Mouse (Mus musculus) midbrain, postnatal 0 days (tissue): ENCODE measurements around the gene Slc44a1. TPM values are rescaled to one million over a fixed set of nuclear protein-coding genes. Genes with fewer than 3 reads are reported as not detected.

Experiments used
- ATAC-seq: fragments of 200-750 bp; cut with Nextera tagmentation; 2 replicates; pipeline ENCODE4 v1.8.0; 2017; ENCODE audit warnings: moderate number of reproducible peaks, mild to moderate bottlenecking, moderate TSS enrichment, moderate library complexity; ENCODE audit not compliant: low FRiP score
- DNase-seq: peaks from one replicate; pipeline ENCODE4 v3.0.0-alpha.2; 2015; ENCODE audit warnings: low spot score
- H3K27ac ChIP-seq: fragments of 300-500 bp; sonication (generic); 2 replicates; pipeline ENCODE4 v1.5.1; 2014; ENCODE audit warnings: low read depth, mild to moderate bottlenecking, low read length, mixed read lengths
- H3K27me3 ChIP-seq: fragments of 300-500 bp; sonication (generic); 2 replicates; pipeline ENCODE4 v1.6.1; 2014; ENCODE audit warnings: low read length, control low read depth, mixed read lengths; ENCODE audit not compliant: insufficient read depth
- H3K36me3 ChIP-seq: fragments of 300-500 bp; sonication (generic); 2 replicates; pipeline ENCODE4 v1.6.1; 2014; ENCODE audit warnings: low read length, control low read depth, mixed read lengths; ENCODE audit not compliant: insufficient read depth
- H3K4me1 ChIP-seq: fragments of 300-500 bp; sonication (generic); 2 replicates; pipeline ENCODE4 v1.6.1; 2014; ENCODE audit warnings: mild to moderate bottlenecking, control low read depth, antibody characterized with exemption, low read length, mixed read lengths; ENCODE audit not compliant: insufficient read depth
- H3K4me2 ChIP-seq: fragments of 300-500 bp; sonication (generic); 2 replicates; pipeline ENCODE4 v1.6.1; 2014; ENCODE audit warnings: low read depth, mild to moderate bottlenecking, low read length, mixed read lengths; ENCODE audit not compliant: poor library complexity, severe bottlenecking
- H3K4me3 ChIP-seq: fragments of 300-500 bp; sonication (generic); 2 replicates; pipeline ENCODE4 v1.5.1; 2014; ENCODE audit warnings: low read depth, mild to moderate bottlenecking, low read length, moderate library complexity
- H3K9ac ChIP-seq: fragments of 300-500 bp; sonication (generic); replicated peaks from 2 replicates; pipeline ENCODE4 v1.6.1; 2014; ENCODE audit warnings: mild to moderate bottlenecking, low read length, moderate library complexity, mixed read lengths; ENCODE audit not compliant: poor library complexity, severe bottlenecking
- H3K9me3 ChIP-seq: fragments of 300-500 bp; sonication (generic); 2 replicates; pipeline ENCODE4 v1.6.1; 2016; ENCODE audit warnings: low read length, control low read depth
- CTCF ChIP-seq: IDR thresholded peaks from 2 replicates; pipeline ENCODE4 v1.5.1; 2016; ENCODE audit warnings: antibody characterized with exemption, mild to moderate bottlenecking
- polyA plus RNA-seq: library from polyadenylated mRNA; unstranded; fragments of >200 nt; fragmentation: Nextera tagmentation; extraction: Ambion mirVana; gene quantifications from 2 replicates; pipeline ENCODE4 v1.2.1, GENCODE M21; 2015
- total RNA-seq: library from RNA; depleted of rRNA; stranded (reverse); fragments of >200 nt; gene quantifications from 2 replicates; pipeline ENCODE4 v1.2.3, GENCODE M21; 2014; rRNA removed

The Slc44a1 gene
- total and polyA plus RNA-seq, 2 experiments from 2014 or later, result 8.6 to 24.2 TPM

DNA sequence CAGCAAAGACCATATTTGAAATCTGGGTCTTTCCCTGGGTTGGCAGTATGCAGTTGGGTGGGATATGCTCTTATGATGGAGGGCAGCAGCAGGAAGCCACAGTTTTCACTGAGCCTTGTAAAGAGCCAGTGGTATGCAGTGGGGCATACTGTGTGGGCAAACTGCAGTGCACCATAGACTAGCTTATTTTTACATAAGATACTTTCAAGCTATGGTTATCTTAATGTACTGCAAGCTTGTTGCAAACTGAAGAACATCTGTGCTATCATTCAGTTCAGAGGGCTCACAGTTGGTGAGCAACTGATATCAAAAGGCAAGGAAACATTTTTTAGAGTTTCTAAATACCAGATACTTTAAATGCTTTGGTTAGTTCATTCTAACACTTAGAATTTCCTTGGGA lies 220.5 kb downstream of the Slc44a1 start:
- ATAC-seq (no peak), DNase-seq (no peak)
- H3K36me3 ChIP-seq, result peaks cover 10% of the 10 kb centered on the region; the same call in 1 of the 2 replicates
- H3K27me3 ChIP-seq, result no peaks in the 10 kb centered on the region
- H3K27ac ChIP-seq, result no peak overlapping the region
- no peak overlapping the region for H3K4me3 ChIP-seq
- no peak overlapping the region for H3K9ac ChIP-seq
- H3K4me2 ChIP-seq, result no peak overlapping the region
- no peak for TF ChIP-seq CTCF
- H3K4me1 ChIP-seq, result no peaks in the 10 kb centered on the region
- H3K9me3 ChIP-seq, result no peaks in the 10 kb centered on the region

Other genes with a start within 250 kb of the Slc44a1 start
- 25.3 and 38.6 TPM in 2 replicates for gene Fsd1l, start 191.1 kb downstream of the Slc44a1 start, total RNA-seq
- gene Fsd1l, start 191.1 kb downstream of the Slc44a1 start, polyA plus RNA-seq, result 16.8 and 23.8 TPM in 2 replicates